ENCODE assay signal across 7 mouse cellular contexts in genomic region chr13:69533405-69534333, GRCm38 (mm10). TPM values are rescaled to one million over a fixed set of nuclear protein-coding genes. Genes with fewer than 3 reads are reported as not detected.
DNase-seq lines count a peak whose midpoint lies in the region; ATAC-seq and TF ChIP-seq lines count a peak whose summit lies in the region.

Nsun2 (plus strand) TSS chr13:69533746.

- peak within 1 kb of the TSS; percentile 54 for H3K4me3 ChIP-seq in cortical plate, adult 2 months (ENCODE audit: insufficient read depth, low read length)

- intact Hi-C loops in left cerebral cortex, postnatal 36 days (cut with DNase I) = no loop called here

- DNase-seq in adrenal gland, adult 8-10 months = no peak
- peak; percentile 49 for DNase-seq in gastrocnemius, postnatal 25 days
- DNase-seq in induced T-regulatory cell, adult 2 months (ENCODE audit: low read depth) = peak; percentile 65
- peak; percentile 67 to 70 for DNase-seq in left cerebral cortex, postnatal 36 days (ENCODE audit: low spot score in 2 of 2)
- peak; percentile 36 for DNase-seq in spleen, adult 12 weeks (ENCODE audit: low spot score)

- TF ChIP-seq CTCF in cortical plate, adult 2 months (IDR thresholded peaks at IDR 0.05; ENCODE audit: extremely low read depth, insufficient read depth, low read length) = no peak

- H3K4me1 ChIP-seq in cortical plate, adult 2 months (ENCODE audit: control insufficient read depth, insufficient read depth, low read length) = peaks cover 13% of the 10 kb centered on the region

- H3K27ac ChIP-seq in cortical plate, adult 2 months (ENCODE audit: insufficient read depth, low read length) = peak within 1 kb of the TSS; percentile 92

- no peak for TF ChIP-seq POLR2A in cortical plate, adult 2 months (IDR thresholded peaks at IDR 0.05; ENCODE audit: extremely low read depth, insufficient read depth, low read length)

- ATAC-seq in megakaryocyte-erythroid progenitor cell, adult 5-6 weeks (replicated peaks; ENCODE audit: low FRiP score, low TSS enrichment, poor library complexity, severe bottlenecking) = 0 out of 2 replicates have a peak, but pooled peaks have one; percentile 11

RNA-seq across cellular contexts. Expression of gene Nsun2, which starts in this region (rescaled TPM):
- 10 to 100 TPM; 82.8 to 94.0 (median 84.4) TPM for total RNA-seq in adrenal gland, adult 8-10 months (2022)
- 62.9 and 63.7 TPM in 2 replicates for polyA plus RNA-seq in cortical plate, adult 2 months (2012; rRNA removed)
- 10 to 100 TPM; 37.8 to 39.2 TPM for total RNA-seq in gastrocnemius, postnatal 25 days (2021)
- 10 to 100 TPM; 75.5 to 77.9 TPM for total RNA-seq in left cerebral cortex, postnatal 36 days (2021)
- 194 and 202 TPM in 2 replicates for total RNA-seq in megakaryocyte-erythroid progenitor cell, adult 5-6 weeks (2014; fragmentation: Nextera tagmentation)
- total RNA-seq in megakaryocyte-erythroid progenitor cell, adult 5-6 weeks (2017) = 324 and 335 TPM in 2 replicates
